Mouse (Mus musculus): ENCODE measurements around the gene Chkb. TPM values are rescaled to one million over a fixed set of nuclear protein-coding genes. Genes with fewer than 3 reads are reported as not detected.

Chkb gene
- polyA plus RNA-seq, 1 experiment from 2014 or later: 64.3 TPM

GRCm38 (mm10) chr15:89379429-89379828, 50.3 kb downstream of the Chkb start:
- peaks cover 48% of the 10 kb centered on the region for H3K27me3 ChIP-seq (ENCODE audit: insufficient read depth, low read length)
- peak overlapping the region; percentile 49 for H3K4me3 ChIP-seq (ENCODE audit: low read length)
- peak overlapping the region; percentile 82 for H3K4me2 ChIP-seq (replicated peaks; ENCODE audit: low read depth, low read length)
- no peak for ATAC-seq (ENCODE audit: low FRiP score, low TSS enrichment)
- H3K9ac ChIP-seq (replicated peaks; ENCODE audit: low read length): no peak overlapping the region; the same call in 1 of the 2 replicates
- no peak overlapping the region for H3K27ac ChIP-seq (ENCODE audit: low read length)
- no peaks in the 10 kb centered on the region for H3K9me3 ChIP-seq (ENCODE audit: low read length)
- 8% methylated on average over 10 of the region's 10 CpGs for WGBS
- no peaks in the 10 kb centered on the region for H3K36me3 ChIP-seq (ENCODE audit: insufficient read depth, low read length)
- peaks cover 17% of the 10 kb centered on the region for H3K4me1 ChIP-seq (ENCODE audit: insufficient read depth, low read length)

- Histone ChIP-seq H3K27ac (ENCODE audit: low read length) (no peak within 1 kb of the TSS), H3K9me3 (ENCODE audit: low read length) (no peaks in the 10 kb centered on the region), H3K9ac (replicated peaks; ENCODE audit: low read length) (peak within 1 kb of the TSS; percentile 63), H3K4me2 (replicated peaks; ENCODE audit: low read depth, low read length) (peak within 1 kb of the TSS; percentile 82), H3K27me3 (ENCODE audit: insufficient read depth, low read length) (peaks cover 48% of the 10 kb centered on the region), H3K4me3 (ENCODE audit: low read length) (peak within 1 kb of the TSS; percentile 49), H3K36me3 (ENCODE audit: insufficient read depth, low read length) (no peaks in the 10 kb centered on the region), H3K4me1 (ENCODE audit: insufficient read depth, low read length) (peaks cover 21% of the 10 kb centered on the region)
- ATAC-seq (ENCODE audit: low FRiP score, low TSS enrichment): peak; percentile 4; the same call in 1 of the 2 replicates
- WGBS: under 1% methylated on average over 33 of the region's 33 CpGs
Measured at GRCm38 (mm10) chr15:89378831-89379401, 50.8 kb downstream of the Chkb start, which contains the start of gene Odf3b. TSS of gene Odf3b (minus strand) at chr15:89379282.

- H3K27me3 ChIP-seq (ENCODE audit: insufficient read depth, low read length): peaks cover 48% of the 10 kb centered on the region
- H3K27ac ChIP-seq (ENCODE audit: low read length): no peak overlapping the region
- 9% methylated on average over 46 of the region's 46 CpGs for WGBS
- peak overlapping the region; percentile 63 for H3K9ac ChIP-seq (replicated peaks; ENCODE audit: low read length)
- peak overlapping the region; percentile 82 for H3K4me2 ChIP-seq (replicated peaks; ENCODE audit: low read depth, low read length)
- H3K36me3 ChIP-seq (ENCODE audit: insufficient read depth, low read length): no peaks in the 10 kb centered on the region
- H3K4me3 ChIP-seq (ENCODE audit: low read length): peak overlapping the region; percentile 49
- H3K4me1 ChIP-seq (ENCODE audit: insufficient read depth, low read length): peaks cover 22% of the 10 kb centered on the region
- no peaks in the 10 kb centered on the region for H3K9me3 ChIP-seq (ENCODE audit: low read length)
- no peak for ATAC-seq (ENCODE audit: low FRiP score, low TSS enrichment)
Measured at GRCm38 (mm10) chr15:89377938-89378828, 51.5 kb downstream of the Chkb start.

GRCm38 (mm10) chr15:89377362-89377761, 52.3 kb downstream of the Chkb start:
- peak overlapping the region; percentile 13 for H3K4me3 ChIP-seq (ENCODE audit: low read length)
- no peak overlapping the region for H3K9ac ChIP-seq (replicated peaks; ENCODE audit: low read length)
- H3K36me3 ChIP-seq (ENCODE audit: insufficient read depth, low read length): peaks cover under 1% of the 10 kb centered on the region; the same call in 1 of the 2 replicates
- ATAC-seq (ENCODE audit: low FRiP score, low TSS enrichment): no peak
- H3K27ac ChIP-seq (ENCODE audit: low read length): no peak overlapping the region
- H3K4me1 ChIP-seq (ENCODE audit: insufficient read depth, low read length): peaks cover 30% of the 10 kb centered on the region
- H3K9me3 ChIP-seq (ENCODE audit: low read length): no peaks in the 10 kb centered on the region
- WGBS: 4% methylated on average over 18 of the region's 18 CpGs
- peak overlapping the region; percentile 26 for H3K4me2 ChIP-seq (replicated peaks; ENCODE audit: low read depth, low read length)
- H3K27me3 ChIP-seq (ENCODE audit: insufficient read depth, low read length): peaks cover 48% of the 10 kb centered on the region

- ATAC-seq (ENCODE audit: low FRiP score, low TSS enrichment): no peak
- H3K9ac ChIP-seq (replicated peaks; ENCODE audit: low read length): no peak within 1 kb of the TSS
- H3K9me3 ChIP-seq (ENCODE audit: low read length): no peaks in the 10 kb centered on the region
- peak within 1 kb of the TSS; percentile 13 for H3K4me3 ChIP-seq (ENCODE audit: low read length)
- H3K4me2 ChIP-seq (replicated peaks; ENCODE audit: low read depth, low read length): peak within 1 kb of the TSS; percentile 26
- H3K27me3 ChIP-seq (ENCODE audit: insufficient read depth, low read length): peaks cover 48% of the 10 kb centered on the region
- H3K27ac ChIP-seq (ENCODE audit: low read length): no peak within 1 kb of the TSS
- peaks cover 30% of the 10 kb centered on the region for H3K4me1 ChIP-seq (ENCODE audit: insufficient read depth, low read length)
- 16% methylated on average over 16 of the region's 16 CpGs for WGBS
- H3K36me3 ChIP-seq (ENCODE audit: insufficient read depth, low read length): peaks cover 5% of the 10 kb centered on the region
Measured at GRCm38 (mm10) chr15:89376957-89377356, 52.8 kb downstream of the Chkb start, which contains the start of gene Tymp. TSS of gene Tymp (minus strand) at chr15:89377039.

Other genes with a start within 250 kb of the Chkb start
- 184 and 188 TPM in 2 replicates for gene Plxnb2, start 249.1 kb downstream of the Chkb start, polyA plus RNA-seq (2015; fragmentation: Nextera tagmentation; extraction: Ambion mirVana)
- gene Dennd6b, start 233.4 kb downstream of the Chkb start, polyA plus RNA-seq (2015; fragmentation: Nextera tagmentation; extraction: Ambion mirVana): 20.4 and 21.9 TPM in 2 replicates
- gene Ppp6r2, start 218.4 kb downstream of the Chkb start, polyA plus RNA-seq (2015; fragmentation: Nextera tagmentation; extraction: Ambion mirVana): 24.0 and 26.7 TPM in 2 replicates
- gene Sbf1, start 114.6 kb downstream of the Chkb start, polyA plus RNA-seq (2015; fragmentation: Nextera tagmentation; extraction: Ambion mirVana): 49.3 and 52.0 TPM in 2 replicates
- gene Adm2, start 107.2 kb downstream of the Chkb start, polyA plus RNA-seq (2015; fragmentation: Nextera tagmentation; extraction: Ambion mirVana): 0.98 and 1.5 TPM in 2 replicates
- 17.0 and 28.6 TPM in 2 replicates for gene Miox, start 95.5 kb downstream of the Chkb start, polyA plus RNA-seq (2015; fragmentation: Nextera tagmentation; extraction: Ambion mirVana)
- 68.3 and 79.0 TPM in 2 replicates for gene Lmf2, start 74.2 kb downstream of the Chkb start, polyA plus RNA-seq (2015; fragmentation: Nextera tagmentation; extraction: Ambion mirVana)
- gene Ncaph2, start 74.2 kb downstream of the Chkb start, polyA plus RNA-seq (2015; fragmentation: Nextera tagmentation; extraction: Ambion mirVana): 165 and 175 TPM in 2 replicates
- gene Sco2, start 56.1 kb downstream of the Chkb start, polyA plus RNA-seq (2015; fragmentation: Nextera tagmentation; extraction: Ambion mirVana): 9.7 and 11.8 TPM in 2 replicates
- 0.94 and 1.9 TPM in 2 replicates for gene Tymp, start 52.9 kb downstream of the Chkb start, polyA plus RNA-seq (2015; fragmentation: Nextera tagmentation; extraction: Ambion mirVana)
- 1.1 and 1.6 TPM in 2 replicates for gene Odf3b, start 50.6 kb downstream of the Chkb start, polyA plus RNA-seq (2015; fragmentation: Nextera tagmentation; extraction: Ambion mirVana)
- 0.04 TPM in 1 of 2 replicates, not detected in the other for gene Klhdc7b, start 45.0 kb downstream of the Chkb start, polyA plus RNA-seq (2015; fragmentation: Nextera tagmentation; extraction: Ambion mirVana)
- not detected in 2 replicates for gene Syce3, start 19.4 kb downstream of the Chkb start, polyA plus RNA-seq (2015; fragmentation: Nextera tagmentation; extraction: Ambion mirVana)
- 7.4 and 8.1 TPM in 2 replicates for gene Cpt1b, start 4.0 kb downstream of the Chkb start, polyA plus RNA-seq (2015; fragmentation: Nextera tagmentation; extraction: Ambion mirVana)
- gene C730034F03Rik, start 319 bp downstream of the Chkb start, polyA plus RNA-seq (2015; fragmentation: Nextera tagmentation; extraction: Ambion mirVana): 2.8 and 5.0 TPM in 2 replicates
- 0.33 TPM in 1 of 2 replicates, not detected in the other for gene Gm44502, start 212 bp downstream of the Chkb start, polyA plus RNA-seq (2015; fragmentation: Nextera tagmentation; extraction: Ambion mirVana)
- 0.92 and 1.1 TPM in 2 replicates for gene Mapk8ip2, start 24.0 kb upstream of the Chkb start, polyA plus RNA-seq (2015; fragmentation: Nextera tagmentation; extraction: Ambion mirVana)
- 19.2 and 21.1 TPM in 2 replicates for gene Arsa, start 47.5 kb upstream of the Chkb start, polyA plus RNA-seq (2015; fragmentation: Nextera tagmentation; extraction: Ambion mirVana)
- gene Shank3, start 69.7 kb upstream of the Chkb start, polyA plus RNA-seq (2015; fragmentation: Nextera tagmentation; extraction: Ambion mirVana): 1.8 and 2.9 TPM in 2 replicates
- 0.15 TPM in 1 of 2 replicates, not detected in the other for gene Acr, start 138.4 kb upstream of the Chkb start, polyA plus RNA-seq (2015; fragmentation: Nextera tagmentation; extraction: Ambion mirVana)
- 56.1 and 59.5 TPM in 2 replicates for gene Rabl2, start 162.0 kb upstream of the Chkb start, polyA plus RNA-seq (2015; fragmentation: Nextera tagmentation; extraction: Ambion mirVana)